Mouse (Mus musculus): ENCODE results near the gene Efna2. TPM values are rescaled to one million over a fixed set of nuclear protein-coding genes. Genes with fewer than 3 reads are reported as not detected.

The Efna2 gene
- polyA plus RNA-seq, 1 experiment from 2014 or later, result 0.53 TPM

GRCm38 (mm10) chr10:80135641-80136040 lies 43.6 kb upstream of the Efna2 start:
- H3K4me3 ChIP-seq (ENCODE audit: low read depth, low read length), result no peak overlapping the region
- WGBS (ENCODE audit: insufficient replicate concordance), result 68% methylated on average over 1 of the region's 1 CpGs
- H3K27me3 ChIP-seq (ENCODE audit: control insufficient read depth, insufficient read depth, low read depth, low read length), result peaks cover 54% of the 10 kb centered on the region
- no peak overlapping the region for H3K9ac ChIP-seq (ENCODE audit: low read depth, low read length)
- peaks cover 45% of the 10 kb centered on the region for H3K4me1 ChIP-seq (ENCODE audit: control insufficient read depth, low read depth, low read length)
- no peak overlapping the region for H3K27ac ChIP-seq (ENCODE audit: low read length)
- H3K36me3 ChIP-seq (ENCODE audit: control insufficient read depth, insufficient read depth), result peaks cover 6% of the 10 kb centered on the region
- H3K9me3 ChIP-seq (replicated peaks; ENCODE audit: control insufficient read depth, low read length), result no peaks in the 10 kb centered on the region
- H3K4me2 ChIP-seq (ENCODE audit: low read depth, low read length), result no peak overlapping the region
- ATAC-seq (ENCODE audit: low read depth), result no peak

- no peak overlapping the region for H3K27ac ChIP-seq (ENCODE audit: low read length)
These were observed 42.9 kb upstream of the Efna2 start for GRCm38 (mm10) chr10:80136179-80136951.

DNA sequence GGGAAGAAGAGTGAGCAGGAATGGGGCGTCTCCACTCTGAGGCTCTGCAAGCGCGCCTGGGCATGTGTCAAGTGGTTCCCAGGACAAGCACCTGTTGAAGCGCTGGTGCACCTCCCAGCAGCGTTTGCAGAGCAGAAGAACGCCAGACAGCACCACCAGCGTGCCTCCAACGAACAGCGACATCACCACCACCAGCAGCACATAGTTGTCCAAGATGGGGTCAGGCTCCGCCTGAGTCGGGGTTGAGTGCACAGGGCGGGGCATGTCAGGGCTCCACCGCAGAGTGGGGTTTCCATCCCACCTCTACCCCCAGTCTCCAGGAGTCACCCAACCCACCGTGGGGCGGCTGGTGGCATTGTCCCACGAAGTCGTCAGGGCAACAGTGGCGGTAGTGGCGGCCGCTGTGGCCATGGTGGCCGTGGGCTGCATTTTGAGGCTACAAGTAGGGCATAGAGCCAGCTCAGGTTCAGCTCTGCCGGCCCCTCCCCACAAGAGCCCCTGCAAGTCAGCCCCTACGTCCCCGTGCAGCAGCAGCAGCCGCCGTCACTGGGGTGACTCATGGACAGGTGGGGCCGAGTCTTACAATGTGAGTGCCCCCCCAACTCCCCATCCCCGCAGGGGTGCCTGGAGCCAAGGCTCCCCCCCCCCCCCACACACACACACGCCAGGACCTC lies 42.2 kb upstream of the Efna2 start:
- Histone ChIP-seq H3K27ac (ENCODE audit: low read length) (no peak overlapping the region), H3K4me3 (ENCODE audit: low read depth, low read length) (peak overlapping the region; percentile 26), H3K9ac (ENCODE audit: low read depth, low read length) (peak overlapping the region; percentile 23), H3K27me3 (ENCODE audit: control insufficient read depth, insufficient read depth, low read depth, low read length) (peaks cover 54% of the 10 kb centered on the region), H3K4me1 (ENCODE audit: control insufficient read depth, low read depth, low read length) (peaks cover 48% of the 10 kb centered on the region), H3K9me3 (replicated peaks; ENCODE audit: control insufficient read depth, low read length) (no peaks in the 10 kb centered on the region), H3K4me2 (ENCODE audit: low read depth, low read length) (peak overlapping the region; percentile 93), H3K36me3 (ENCODE audit: control insufficient read depth, insufficient read depth) (no peaks in the 10 kb centered on the region)
- WGBS (ENCODE audit: insufficient replicate concordance), result 4% methylated on average over 29 of the region's 29 CpGs
- no peak for ATAC-seq (ENCODE audit: low read depth)

More at GRCm38 (mm10) chr10:80136179-80136951, 42.9 kb upstream of the Efna2 start:
- Histone ChIP-seq H3K9me3 (replicated peaks; ENCODE audit: control insufficient read depth, low read length) (no peaks in the 10 kb centered on the region), H3K9ac (ENCODE audit: low read depth, low read length) (no peak overlapping the region), H3K4me3 (ENCODE audit: low read depth, low read length) (peak overlapping the region; percentile 26), H3K4me2 (ENCODE audit: low read depth, low read length) (peak overlapping the region; percentile 93), H3K36me3 (ENCODE audit: control insufficient read depth, insufficient read depth) (no peaks in the 10 kb centered on the region; the same call in 1 of the 2 replicates), H3K27me3 (ENCODE audit: control insufficient read depth, insufficient read depth, low read depth, low read length) (peaks cover 54% of the 10 kb centered on the region), H3K4me1 (ENCODE audit: control insufficient read depth, low read depth, low read length) (peaks cover 46% of the 10 kb centered on the region)
- ATAC-seq (ENCODE audit: low read depth), result no peak
- 24% methylated on average over 48 of the region's 49 CpGs for WGBS (ENCODE audit: insufficient replicate concordance)

GRCm38 (mm10) chr10:80137626-80138552 lies 41.4 kb upstream of the Efna2 start:
- Histone ChIP-seq H3K27ac (ENCODE audit: low read length) (no peak overlapping the region), H3K9ac (ENCODE audit: low read depth, low read length) (no peak overlapping the region)

DNA sequence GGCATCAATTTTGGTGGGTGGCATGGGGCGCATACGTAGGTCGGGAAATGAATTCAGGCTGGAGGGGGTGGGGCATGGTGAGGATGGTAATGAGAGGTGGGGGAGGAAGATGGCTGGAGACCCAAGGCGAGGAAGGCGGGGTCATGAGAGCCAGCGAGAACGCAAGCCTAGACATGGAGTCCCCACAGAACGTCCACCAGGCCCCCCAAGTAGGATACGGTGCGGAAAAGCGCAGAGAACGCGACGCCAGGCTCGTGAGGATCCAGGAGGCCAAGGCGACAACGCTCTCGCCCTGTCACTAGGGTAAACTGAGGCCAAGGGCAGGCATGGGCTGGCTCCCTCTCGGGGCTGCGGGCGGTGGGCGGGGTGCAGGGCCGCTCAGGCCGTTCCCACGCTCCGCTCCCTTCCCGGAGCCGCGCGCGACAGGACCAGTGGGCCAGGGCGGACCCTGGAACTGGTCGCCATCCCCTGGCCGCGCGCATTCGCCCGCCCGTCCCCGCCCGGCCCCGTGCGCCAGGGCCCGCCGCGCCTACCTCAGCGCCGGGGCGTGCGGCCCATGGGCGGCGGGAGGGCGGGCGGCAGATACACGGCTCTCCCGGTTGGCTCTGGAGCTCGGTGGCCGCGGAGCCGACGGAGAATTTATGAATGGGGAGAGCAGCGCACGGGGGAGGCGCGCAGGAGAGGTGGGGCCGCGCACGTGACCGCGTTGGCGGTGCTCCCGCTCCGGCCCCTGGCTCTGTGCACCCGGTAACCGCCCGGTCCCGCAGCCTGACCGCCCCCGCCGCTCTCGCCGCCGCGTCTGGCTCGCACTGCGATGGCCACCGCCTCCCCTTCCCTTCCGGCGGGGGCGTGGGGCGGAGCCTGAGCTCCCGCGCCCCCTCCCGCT lies 40.5 kb upstream of the Efna2 start, which contains the start of gene Atp5d:
Atp5d (plus strand) TSS at position 80 of the 886 bp plus-strand sequence.
- ATAC-seq (ENCODE audit: low read depth), result peak; percentile 1; the same call in 1 of the 2 replicates

More at GRCm38 (mm10) chr10:80137626-80138552, 41.4 kb upstream of the Efna2 start:
- H3K4me1 ChIP-seq (ENCODE audit: control insufficient read depth, low read depth, low read length), result peaks cover 53% of the 10 kb centered on the region
- peaks cover 54% of the 10 kb centered on the region for H3K27me3 ChIP-seq (ENCODE audit: control insufficient read depth, insufficient read depth, low read depth, low read length)
- H3K9me3 ChIP-seq (replicated peaks; ENCODE audit: control insufficient read depth, low read length), result no peaks in the 10 kb centered on the region
- no peaks in the 10 kb centered on the region for H3K36me3 ChIP-seq (ENCODE audit: control insufficient read depth, insufficient read depth)
- H3K4me3 ChIP-seq (ENCODE audit: low read depth, low read length), result peak overlapping the region; percentile 63
- no peak for ATAC-seq (ENCODE audit: low read depth)
- peak overlapping the region; percentile 93 for H3K4me2 ChIP-seq (ENCODE audit: low read depth, low read length)
- 6% methylated on average over 30 of the region's 33 CpGs for WGBS (ENCODE audit: insufficient replicate concordance)

DNA sequence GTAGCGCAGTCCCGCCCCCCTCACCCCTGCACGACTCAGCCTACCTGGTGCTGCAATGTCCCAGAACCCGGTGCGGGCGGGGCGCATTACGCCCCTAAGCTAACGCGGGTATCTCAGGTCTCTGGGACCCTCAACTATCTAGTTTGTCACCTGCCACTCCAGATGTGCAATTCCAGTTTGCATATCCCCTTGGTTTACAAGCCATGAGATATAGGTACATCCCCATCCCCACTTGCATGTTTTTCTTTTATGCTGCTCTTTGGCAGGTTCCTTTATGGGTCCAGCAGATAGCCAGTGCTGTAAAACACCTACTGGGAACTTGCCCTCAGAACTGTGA lies 39.9 kb upstream of the Efna2 start:
- H3K9me3 ChIP-seq (replicated peaks; ENCODE audit: control insufficient read depth, low read length), result no peaks in the 10 kb centered on the region
- H3K4me1 ChIP-seq (ENCODE audit: control insufficient read depth, low read depth, low read length), result peaks cover 64% of the 10 kb centered on the region
- H3K27me3 ChIP-seq (ENCODE audit: control insufficient read depth, insufficient read depth, low read depth, low read length), result peaks cover 54% of the 10 kb centered on the region
- under 1% methylated on average over 9 of the region's 10 CpGs for WGBS (ENCODE audit: insufficient replicate concordance)
- H3K9ac ChIP-seq (ENCODE audit: low read depth, low read length), result peak overlapping the region; percentile 56
- H3K4me3 ChIP-seq (ENCODE audit: low read depth, low read length), result peak overlapping the region; percentile 63
- ATAC-seq (ENCODE audit: low read depth), result no peak
- H3K27ac ChIP-seq (ENCODE audit: low read length), result no peak overlapping the region
- H3K36me3 ChIP-seq (ENCODE audit: control insufficient read depth, insufficient read depth), result peaks cover 6% of the 10 kb centered on the region
- peak overlapping the region; percentile 93 for H3K4me2 ChIP-seq (ENCODE audit: low read depth, low read length)

More for the DNA sequence above, 40.5 kb upstream of the Efna2 start, which contains the start of gene Atp5d:
- Histone ChIP-seq H3K4me2 (ENCODE audit: low read depth, low read length) (peak within 1 kb of the TSS; percentile 93), H3K9ac (ENCODE audit: low read depth, low read length) (peak within 1 kb of the TSS; percentile 56), H3K36me3 (ENCODE audit: control insufficient read depth, insufficient read depth) (peaks cover under 1% of the 10 kb centered on the region; the same call in 1 of the 2 replicates), H3K27ac (ENCODE audit: low read length) (0 out of 2 replicates have a peak within 1 kb of the TSS, but pooled peaks have one; percentile 11), H3K9me3 (replicated peaks; ENCODE audit: control insufficient read depth, low read length) (no peaks in the 10 kb centered on the region), H3K27me3 (ENCODE audit: control insufficient read depth, insufficient read depth, low read depth, low read length) (peaks cover 54% of the 10 kb centered on the region), H3K4me3 (ENCODE audit: low read depth, low read length) (peak within 1 kb of the TSS; percentile 63), H3K4me1 (ENCODE audit: control insufficient read depth, low read depth, low read length) (peaks cover 61% of the 10 kb centered on the region)
- under 1% methylated on average over 87 of the region's 94 CpGs for WGBS (ENCODE audit: insufficient replicate concordance)

DNA sequence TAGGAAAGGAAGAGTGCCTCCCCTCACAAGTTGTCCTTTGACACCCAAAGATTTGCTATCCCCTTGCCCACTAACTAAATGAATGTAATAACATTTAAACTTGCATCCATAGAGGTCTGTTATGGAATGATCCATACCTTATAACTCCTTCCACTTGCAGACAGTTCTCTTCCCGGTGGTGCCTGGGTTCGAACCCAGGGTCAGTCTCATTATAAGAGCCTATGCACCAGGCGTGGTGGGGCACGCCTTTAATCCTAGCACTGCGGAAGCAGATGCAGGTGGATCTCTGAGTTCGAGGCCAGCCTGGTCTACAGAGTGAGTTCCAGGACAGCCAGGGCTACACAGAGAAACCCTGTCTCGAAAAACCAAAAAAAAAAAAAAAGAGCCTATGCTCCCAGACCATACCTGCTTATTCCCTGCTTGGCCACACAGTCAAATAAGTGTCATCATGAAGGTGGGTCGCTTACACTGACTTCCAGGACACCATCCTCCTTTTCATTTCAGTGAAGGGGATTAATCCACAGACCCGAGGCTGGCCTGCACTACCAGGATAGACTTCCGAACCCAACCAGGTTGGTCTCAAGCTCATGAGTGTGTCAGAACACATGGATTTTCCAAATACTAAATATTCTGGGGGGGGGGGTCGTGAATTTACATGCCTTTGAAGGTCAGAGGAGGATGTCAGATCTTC lies 39.2 kb upstream of the Efna2 start:
- H3K27ac ChIP-seq (ENCODE audit: low read length), result no peak overlapping the region
- H3K4me2 ChIP-seq (ENCODE audit: low read depth, low read length), result 0 out of 2 replicates have a peak overlapping the region, but pooled peaks have one; percentile 93
- H3K4me3 ChIP-seq (ENCODE audit: low read depth, low read length), result no peak overlapping the region
- no peaks in the 10 kb centered on the region for H3K9me3 ChIP-seq (replicated peaks; ENCODE audit: control insufficient read depth, low read length)
- H3K27me3 ChIP-seq (ENCODE audit: control insufficient read depth, insufficient read depth, low read depth, low read length), result peaks cover 52% of the 10 kb centered on the region
- ATAC-seq (ENCODE audit: low read depth), result no peak
- WGBS (ENCODE audit: insufficient replicate concordance), result 67% methylated on average over 11 of the region's 11 CpGs
- no peak overlapping the region for H3K9ac ChIP-seq (ENCODE audit: low read depth, low read length)
- peaks cover 67% of the 10 kb centered on the region for H3K4me1 ChIP-seq (ENCODE audit: control insufficient read depth, low read depth, low read length)
- peaks cover 13% of the 10 kb centered on the region for H3K36me3 ChIP-seq (ENCODE audit: control insufficient read depth, insufficient read depth)

All from liver, embryonic 16.5 days (tissue).